Mouse (Mus musculus): Measurements from ENCODE around the gene Cdk7. TPM values are rescaled to one million over a fixed set of nuclear protein-coding genes. Genes with fewer than 3 reads are reported as not detected.

Gene Cdk7
- polyA plus RNA-seq, 1 experiment from 2014 or later, result 101 TPM

DNA sequence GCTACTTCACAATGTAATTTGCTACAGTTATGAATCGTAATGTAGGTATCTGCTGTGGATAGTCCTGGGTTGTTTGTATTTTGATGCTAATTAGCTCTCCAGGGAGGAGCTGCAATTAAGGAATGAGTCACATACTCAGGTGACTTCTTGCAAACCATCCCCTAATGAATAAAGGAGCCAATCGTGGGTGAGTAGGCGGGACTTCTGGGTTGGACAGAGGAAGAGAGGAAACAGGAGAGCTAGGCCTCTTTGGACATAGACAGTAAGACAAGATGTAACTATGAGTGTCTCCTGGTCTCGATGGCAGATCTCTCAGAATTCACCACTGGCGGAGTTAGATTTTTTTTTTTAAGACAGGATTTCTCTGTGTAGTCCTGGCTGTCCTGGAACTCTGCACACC, 9.1 kb downstream of the Cdk7 start:
- H3K27ac ChIP-seq (replicated peaks; ENCODE audit: low read depth, low read length), result no peak overlapping the region
- no peaks in the 10 kb centered on the region for H3K4me1 ChIP-seq (ENCODE audit: control insufficient read depth, insufficient read depth, low read length)
- H3K4me2 ChIP-seq (ENCODE audit: low read depth, severe bottlenecking), result no peak overlapping the region
- no peaks in the 10 kb centered on the region for H3K9me3 ChIP-seq (ENCODE audit: control insufficient read depth, low read length)
- no peak overlapping the region for H3K9ac ChIP-seq (ENCODE audit: low read length)
- DNase-seq (ENCODE audit: low spot score), result no peak
- no peaks in the 10 kb centered on the region for H3K27me3 ChIP-seq (ENCODE audit: control insufficient read depth, insufficient read depth, low read length)
- H3K4me3 ChIP-seq (ENCODE audit: low read depth, low read length), result no peak overlapping the region
- H3K36me3 ChIP-seq (ENCODE audit: control insufficient read depth, insufficient read depth, low read length), result peaks cover 8% of the 10 kb centered on the region
- no peak for ATAC-seq (ENCODE audit: insufficient number of reproducible peaks, low FRiP score, low TSS enrichment, low read depth)
- 93% methylated on average over 5 of the region's 5 CpGs for WGBS

- no peak for ATAC-seq (ENCODE audit: insufficient number of reproducible peaks, low FRiP score, low TSS enrichment, low read depth)
- no peak overlapping the region for H3K4me3 ChIP-seq (ENCODE audit: low read depth, low read length)
- 94% methylated on average over 6 of the region's 6 CpGs for WGBS
- H3K4me2 ChIP-seq (ENCODE audit: low read depth, severe bottlenecking), result no peak overlapping the region
- H3K27ac ChIP-seq (replicated peaks; ENCODE audit: low read depth, low read length), result no peak overlapping the region
- H3K27me3 ChIP-seq (ENCODE audit: control insufficient read depth, insufficient read depth, low read length), result no peaks in the 10 kb centered on the region
- H3K4me1 ChIP-seq (ENCODE audit: control insufficient read depth, insufficient read depth, low read length), result no peaks in the 10 kb centered on the region
- H3K9ac ChIP-seq (ENCODE audit: low read length), result no peak overlapping the region
- no peak for DNase-seq (ENCODE audit: low spot score)
- H3K36me3 ChIP-seq (ENCODE audit: control insufficient read depth, insufficient read depth, low read length), result peaks cover 21% of the 10 kb centered on the region
- H3K9me3 ChIP-seq (ENCODE audit: control insufficient read depth, low read length), result no peaks in the 10 kb centered on the region
Measured at GRCm38 (mm10) chr13:100715467-100715866, 15.3 kb downstream of the Cdk7 start.

DNA sequence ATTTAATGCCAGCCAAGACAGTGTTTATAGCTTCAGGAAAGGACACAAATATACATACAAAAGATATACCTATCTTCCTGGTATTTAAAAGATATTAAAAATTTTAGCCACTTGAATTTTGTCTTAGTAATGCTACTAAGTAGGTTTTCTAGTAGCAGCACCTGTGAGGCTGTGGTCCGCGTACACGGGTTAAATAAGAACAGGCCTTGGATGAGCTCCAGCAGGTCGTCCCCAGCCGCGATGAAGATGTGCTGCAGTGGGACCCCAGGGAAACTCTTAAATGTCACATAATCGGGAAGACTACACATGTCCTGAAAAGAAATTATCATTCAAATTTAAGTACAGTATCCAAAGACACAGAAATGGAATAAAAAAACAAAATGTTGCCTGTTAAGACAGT, 24.5 kb downstream of the Cdk7 start:
- no peaks in the 10 kb centered on the region for H3K4me1 ChIP-seq (ENCODE audit: control insufficient read depth, insufficient read depth, low read length)
- H3K9me3 ChIP-seq (ENCODE audit: control insufficient read depth, low read length), result no peaks in the 10 kb centered on the region
- 98% methylated on average over 7 of the region's 7 CpGs for WGBS
- H3K4me2 ChIP-seq (ENCODE audit: low read depth, severe bottlenecking), result no peak overlapping the region
- H3K36me3 ChIP-seq (ENCODE audit: control insufficient read depth, insufficient read depth, low read length), result peaks cover 36% of the 10 kb centered on the region
- ATAC-seq (ENCODE audit: insufficient number of reproducible peaks, low FRiP score, low TSS enrichment, low read depth), result no peak
- H3K9ac ChIP-seq (ENCODE audit: low read length), result no peak overlapping the region
- DNase-seq (ENCODE audit: low spot score), result no peak
- H3K27ac ChIP-seq (replicated peaks; ENCODE audit: low read depth, low read length), result no peak overlapping the region
- no peaks in the 10 kb centered on the region for H3K27me3 ChIP-seq (ENCODE audit: control insufficient read depth, insufficient read depth, low read length)
- no peak overlapping the region for H3K4me3 ChIP-seq (ENCODE audit: low read depth, low read length)

DNA sequence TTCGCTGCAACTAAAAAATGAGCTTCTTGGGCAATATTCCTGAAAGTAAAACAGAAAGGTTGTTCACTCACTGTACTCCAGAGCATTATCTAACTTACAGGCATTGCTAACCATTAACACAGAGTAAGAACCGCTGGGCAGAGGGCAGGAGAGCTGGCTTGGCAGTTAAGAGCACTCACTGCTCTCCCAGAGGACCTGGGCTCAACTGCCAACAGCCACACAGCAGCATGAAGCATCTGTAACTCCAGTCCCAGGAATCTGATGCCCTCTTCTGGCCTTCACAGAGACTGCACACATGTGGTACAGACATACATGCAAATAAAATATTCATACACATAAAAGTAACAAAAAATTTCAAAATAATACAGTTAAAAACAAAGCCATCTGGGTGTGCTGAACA, 27.3 kb downstream of the Cdk7 start:
- no peaks in the 10 kb centered on the region for H3K4me1 ChIP-seq (ENCODE audit: control insufficient read depth, insufficient read depth, low read length)
- no peak overlapping the region for H3K27ac ChIP-seq (replicated peaks; ENCODE audit: low read depth, low read length)
- WGBS, result 88% methylated on average over 2 of the region's 2 CpGs

GRCm38 (mm10) chr13:100698866-100699265, 31.9 kb downstream of the Cdk7 start:
- Histone ChIP-seq H3K4me3 (ENCODE audit: low read depth, low read length) (no peak overlapping the region), H3K27ac (replicated peaks; ENCODE audit: low read depth, low read length) (no peak overlapping the region), H3K27me3 (ENCODE audit: control insufficient read depth, insufficient read depth, low read length) (no peaks in the 10 kb centered on the region), H3K9ac (ENCODE audit: low read length) (no peak overlapping the region), H3K36me3 (ENCODE audit: control insufficient read depth, insufficient read depth, low read length) (peaks cover 15% of the 10 kb centered on the region; the same call in 1 of the 2 replicates), H3K4me1 (ENCODE audit: control insufficient read depth, insufficient read depth, low read length) (no peaks in the 10 kb centered on the region), H3K9me3 (ENCODE audit: control insufficient read depth, low read length) (no peaks in the 10 kb centered on the region), H3K4me2 (ENCODE audit: low read depth, severe bottlenecking) (no peak overlapping the region)
- WGBS, result 93% methylated on average over 10 of the region's 10 CpGs
- DNase-seq (ENCODE audit: low spot score) (no peak), ATAC-seq (ENCODE audit: insufficient number of reproducible peaks, low FRiP score, low TSS enrichment, low read depth) (no peak)

More for the DNA sequence above, 27.3 kb downstream of the Cdk7 start:
- no peak for DNase-seq (ENCODE audit: low spot score)
- H3K4me2 ChIP-seq (ENCODE audit: low read depth, severe bottlenecking), result no peak overlapping the region
- H3K27me3 ChIP-seq (ENCODE audit: control insufficient read depth, insufficient read depth, low read length), result no peaks in the 10 kb centered on the region
- H3K9ac ChIP-seq (ENCODE audit: low read length), result no peak overlapping the region
- no peak for ATAC-seq (ENCODE audit: insufficient number of reproducible peaks, low FRiP score, low TSS enrichment, low read depth)
- no peaks in the 10 kb centered on the region for H3K9me3 ChIP-seq (ENCODE audit: control insufficient read depth, low read length)
- peaks cover 32% of the 10 kb centered on the region for H3K36me3 ChIP-seq (ENCODE audit: control insufficient read depth, insufficient read depth, low read length)
- no peak overlapping the region for H3K4me3 ChIP-seq (ENCODE audit: low read depth, low read length)

GRCm38 (mm10) chr13:100697541-100697940, 33.2 kb downstream of the Cdk7 start:
- 92% methylated on average over 3 of the region's 3 CpGs for WGBS
- Histone ChIP-seq H3K9me3 (ENCODE audit: control insufficient read depth, low read length) (no peaks in the 10 kb centered on the region), H3K27me3 (ENCODE audit: control insufficient read depth, insufficient read depth, low read length) (no peaks in the 10 kb centered on the region), H3K4me3 (ENCODE audit: low read depth, low read length) (no peak overlapping the region), H3K36me3 (ENCODE audit: control insufficient read depth, insufficient read depth, low read length) (peaks cover 8% of the 10 kb centered on the region; the same call in 1 of the 2 replicates), H3K4me1 (ENCODE audit: control insufficient read depth, insufficient read depth, low read length) (no peaks in the 10 kb centered on the region), H3K4me2 (ENCODE audit: low read depth, severe bottlenecking) (no peak overlapping the region), H3K9ac (ENCODE audit: low read length) (no peak overlapping the region), H3K27ac (replicated peaks; ENCODE audit: low read depth, low read length) (no peak overlapping the region)
- no peak for ATAC-seq (ENCODE audit: insufficient number of reproducible peaks, low FRiP score, low TSS enrichment, low read depth)
- no peak for DNase-seq (ENCODE audit: low spot score)

DNA sequence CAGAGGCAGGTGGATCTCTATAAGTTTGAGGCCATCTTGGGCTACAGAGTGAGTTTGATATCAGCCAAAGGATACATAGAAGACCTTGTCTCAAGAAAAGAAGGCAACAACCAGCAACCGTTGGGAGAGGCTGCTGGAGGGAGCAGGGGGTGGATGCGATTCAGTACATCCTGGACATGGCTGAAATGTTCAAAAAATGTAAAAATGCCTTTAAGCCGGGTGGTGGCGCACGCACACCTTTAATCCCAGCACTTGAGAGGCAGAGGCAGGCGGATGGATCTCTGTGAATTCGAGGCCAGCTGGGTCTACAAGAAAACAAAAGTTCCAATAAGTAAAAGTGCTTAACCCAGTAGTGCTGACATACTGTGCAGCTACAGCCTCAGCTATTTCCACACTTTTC, 43.2 kb downstream of the Cdk7 start:
- H3K27me3 ChIP-seq (ENCODE audit: control insufficient read depth, insufficient read depth, low read length), result no peaks in the 10 kb centered on the region
- H3K36me3 ChIP-seq (ENCODE audit: control insufficient read depth, insufficient read depth, low read length), result no peaks in the 10 kb centered on the region
- H3K4me2 ChIP-seq (ENCODE audit: low read depth, severe bottlenecking), result no peak overlapping the region
- H3K9me3 ChIP-seq (ENCODE audit: control insufficient read depth, low read length), result no peaks in the 10 kb centered on the region
- WGBS, result 62% methylated on average over 7 of the region's 7 CpGs
- H3K27ac ChIP-seq (replicated peaks; ENCODE audit: low read depth, low read length), result no peak overlapping the region
- no peak overlapping the region for H3K4me3 ChIP-seq (ENCODE audit: low read depth, low read length)
- no peak for ATAC-seq (ENCODE audit: insufficient number of reproducible peaks, low FRiP score, low TSS enrichment, low read depth)
- DNase-seq (ENCODE audit: low spot score), result no peak
- no peaks in the 10 kb centered on the region for H3K4me1 ChIP-seq (ENCODE audit: control insufficient read depth, insufficient read depth, low read length)
- no peak overlapping the region for H3K9ac ChIP-seq (ENCODE audit: low read length)

GRCm38 (mm10) chr13:100684355-100684754, 46.4 kb downstream of the Cdk7 start:
- DNase-seq (ENCODE audit: low spot score) (no peak), ATAC-seq (ENCODE audit: insufficient number of reproducible peaks, low FRiP score, low TSS enrichment, low read depth) (no peak)
- Histone ChIP-seq H3K9me3 (ENCODE audit: control insufficient read depth, low read length) (no peaks in the 10 kb centered on the region), H3K9ac (ENCODE audit: low read length) (no peak overlapping the region), H3K4me3 (ENCODE audit: low read depth, low read length) (no peak overlapping the region), H3K27ac (replicated peaks; ENCODE audit: low read depth, low read length) (no peak overlapping the region), H3K27me3 (ENCODE audit: control insufficient read depth, insufficient read depth, low read length) (no peaks in the 10 kb centered on the region), H3K4me1 (ENCODE audit: control insufficient read depth, insufficient read depth, low read length) (no peaks in the 10 kb centered on the region), H3K4me2 (ENCODE audit: low read depth, severe bottlenecking) (no peak overlapping the region), H3K36me3 (ENCODE audit: control insufficient read depth, insufficient read depth, low read length) (no peaks in the 10 kb centered on the region)
- WGBS, result 62% methylated on average over 2 of the region's 2 CpGs

DNA sequence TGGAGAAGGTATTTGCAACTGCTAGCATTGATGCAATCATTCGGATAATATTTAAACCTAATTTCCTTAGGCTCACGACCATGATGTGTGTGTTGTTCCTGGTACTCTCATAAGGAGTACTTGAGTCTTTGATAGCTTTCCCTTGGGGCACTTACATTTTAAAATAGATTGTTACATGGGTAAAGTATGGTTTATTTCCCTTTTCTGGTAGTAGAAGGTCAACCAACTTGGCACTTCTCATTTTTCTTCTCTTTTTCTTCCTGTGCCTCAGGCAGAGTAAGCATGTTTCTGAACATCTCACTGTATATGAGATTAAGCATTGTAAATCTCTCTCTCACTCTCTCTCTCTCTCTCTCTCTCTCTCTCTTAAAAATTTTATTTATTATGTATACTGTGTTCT, 47.9 kb downstream of the Cdk7 start:
- Histone ChIP-seq H3K9ac (ENCODE audit: low read length) (no peak overlapping the region), H3K27me3 (ENCODE audit: control insufficient read depth, insufficient read depth, low read length) (no peaks in the 10 kb centered on the region), H3K4me1 (ENCODE audit: control insufficient read depth, insufficient read depth, low read length) (no peaks in the 10 kb centered on the region), H3K27ac (replicated peaks; ENCODE audit: low read depth, low read length) (no peak overlapping the region), H3K4me2 (ENCODE audit: low read depth, severe bottlenecking) (no peak overlapping the region), H3K36me3 (ENCODE audit: control insufficient read depth, insufficient read depth, low read length) (no peaks in the 10 kb centered on the region), H3K4me3 (ENCODE audit: low read depth, low read length) (no peak overlapping the region), H3K9me3 (ENCODE audit: control insufficient read depth, low read length) (no peaks in the 10 kb centered on the region)
- no peak for DNase-seq (ENCODE audit: low spot score)
- no peak for ATAC-seq (ENCODE audit: insufficient number of reproducible peaks, low FRiP score, low TSS enrichment, low read depth)
- 86% methylated on average over 2 of the region's 2 CpGs for WGBS

All from limb, embryonic 11.5 days (tissue).